Mouse (Mus musculus): ENCODE results near the gene Scrt2.

Scrt2 gene

DNA sequence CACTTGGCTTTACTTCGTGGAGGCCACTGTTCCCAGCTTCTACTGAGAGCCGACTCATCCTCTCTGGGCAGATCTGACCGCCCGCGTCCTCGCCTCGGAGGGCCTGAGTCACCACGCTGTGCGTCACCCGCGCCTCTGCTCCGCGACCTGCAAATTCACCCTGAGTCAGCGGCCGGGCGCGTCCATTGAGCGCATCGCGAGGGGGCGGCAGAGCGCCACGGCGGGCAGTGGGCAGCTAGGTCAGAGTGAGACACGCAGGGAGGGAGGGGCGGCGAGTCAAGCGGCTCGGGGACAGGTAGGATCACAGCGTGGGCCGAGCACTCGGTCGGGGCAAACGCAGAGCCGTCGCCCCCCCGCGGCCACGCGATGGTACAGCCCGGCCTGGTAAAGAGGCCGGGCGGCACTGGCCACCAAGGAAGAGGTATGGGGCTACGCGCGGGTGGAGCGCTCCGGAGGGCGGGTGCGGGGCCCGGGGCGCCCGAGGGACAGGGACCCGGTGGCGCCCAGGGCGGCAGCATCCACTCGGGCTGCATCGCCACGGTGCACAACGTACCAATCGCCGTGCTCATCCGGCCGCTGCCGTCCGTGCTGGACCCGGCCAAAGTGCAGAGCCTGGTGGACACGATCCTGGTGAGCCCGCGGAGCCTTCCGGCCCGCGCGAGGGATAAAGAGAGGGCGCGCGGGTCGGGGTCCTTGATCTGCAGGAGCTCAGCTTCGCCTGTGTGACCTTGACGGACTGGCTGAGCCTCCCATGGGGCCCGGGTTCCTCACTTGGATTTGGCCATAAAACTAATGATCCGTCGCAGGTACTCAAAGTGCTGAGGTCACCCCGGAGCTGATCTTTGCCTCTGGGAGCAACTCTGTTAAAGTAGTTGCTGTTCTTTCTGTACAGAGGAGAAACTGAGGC is 24.2 kb downstream of the Scrt2 start, which contains the start of gene Srxn1:
Gene Srxn1, plus strand, starts transcription at position 199 of the 907 bp plus-strand sequence.
- DNase-seq (ENCODE audit: inconsistent ontology term) = peak; percentile 97

DNA sequence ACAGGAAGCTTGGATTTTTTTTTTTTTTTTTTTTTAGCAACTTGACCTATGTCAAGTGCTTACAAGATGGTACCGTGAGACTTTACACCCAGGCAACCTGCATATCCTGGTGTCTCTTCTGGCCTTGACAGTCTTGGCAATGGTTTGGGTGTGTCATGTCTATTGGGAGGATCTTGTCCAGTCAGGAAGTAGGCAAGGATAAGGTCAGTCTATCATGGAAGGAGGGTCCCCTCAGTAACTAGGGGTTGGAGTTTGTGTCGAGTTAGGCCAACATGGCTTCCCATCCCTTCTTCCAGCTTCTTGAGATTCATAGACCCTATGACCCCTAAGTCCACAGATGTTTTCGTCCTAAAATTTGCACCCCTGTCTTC is 24.9 kb downstream of the Scrt2 start:
- peak; percentile 30 for DNase-seq (ENCODE audit: inconsistent ontology term)

DNA sequence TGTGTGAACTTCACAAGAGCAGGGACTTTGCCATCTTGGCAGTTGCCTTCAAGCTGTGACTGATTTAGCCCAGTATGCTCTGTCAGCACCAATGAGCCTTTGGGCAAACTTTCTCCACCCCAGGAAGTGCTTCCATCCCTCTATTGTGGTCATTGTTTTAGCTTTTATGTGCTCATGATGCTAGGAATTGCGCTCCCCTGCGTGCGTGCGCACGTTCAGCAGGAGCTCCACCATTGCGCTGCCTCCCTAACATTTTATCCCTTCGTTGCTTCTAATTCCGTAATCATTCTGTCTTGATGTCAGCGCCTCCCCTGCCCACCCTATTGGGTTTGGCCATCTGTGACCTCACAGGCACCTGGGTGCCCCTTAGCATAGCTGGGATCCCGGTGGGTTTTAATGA is 25.3 kb downstream of the Scrt2 start:
- no peak for DNase-seq (ENCODE audit: inconsistent ontology term)

DNA sequence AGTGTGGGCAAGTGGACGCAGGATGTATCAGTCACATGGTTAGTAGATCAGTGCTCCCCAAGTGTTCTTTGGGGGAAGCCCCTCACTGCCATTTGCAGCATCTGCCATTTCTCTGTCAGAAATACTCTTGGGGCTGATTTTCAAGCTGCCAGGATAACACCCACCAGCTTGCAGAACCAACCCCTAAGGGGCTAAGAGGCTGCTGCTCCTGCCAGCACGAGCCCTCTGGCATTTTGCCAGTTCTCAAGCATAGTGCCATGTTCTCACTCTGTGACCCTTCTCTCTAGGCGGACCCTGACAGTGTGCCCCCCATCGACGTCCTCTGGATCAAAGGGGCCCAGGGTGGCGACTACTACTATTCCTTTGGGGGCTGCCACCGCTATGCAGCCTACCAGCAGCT is 27.4 kb downstream of the Scrt2 start:
- DNase-seq (ENCODE audit: inconsistent ontology term) = no peak

DNA sequence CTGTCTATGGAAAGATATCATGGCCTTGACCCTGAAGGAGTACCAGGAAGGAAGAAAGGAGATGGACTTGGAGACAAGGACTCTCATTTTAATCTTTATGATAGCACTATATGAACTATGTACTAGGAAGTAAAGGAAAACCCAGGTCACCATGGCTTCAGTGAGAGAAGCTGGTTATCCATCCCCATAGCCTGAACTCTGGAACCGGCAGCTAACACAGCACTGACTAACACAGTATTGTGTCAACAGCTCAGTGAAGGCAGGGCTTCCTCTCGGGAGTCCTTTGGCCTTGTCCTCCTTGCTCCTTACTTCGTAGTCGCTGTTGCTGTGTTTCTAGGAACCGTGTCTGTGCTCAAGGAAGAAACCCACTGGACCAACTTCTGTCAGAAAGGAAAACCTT is 28.1 kb downstream of the Scrt2 start:
- no peak for DNase-seq (ENCODE audit: inconsistent ontology term)

DNA sequence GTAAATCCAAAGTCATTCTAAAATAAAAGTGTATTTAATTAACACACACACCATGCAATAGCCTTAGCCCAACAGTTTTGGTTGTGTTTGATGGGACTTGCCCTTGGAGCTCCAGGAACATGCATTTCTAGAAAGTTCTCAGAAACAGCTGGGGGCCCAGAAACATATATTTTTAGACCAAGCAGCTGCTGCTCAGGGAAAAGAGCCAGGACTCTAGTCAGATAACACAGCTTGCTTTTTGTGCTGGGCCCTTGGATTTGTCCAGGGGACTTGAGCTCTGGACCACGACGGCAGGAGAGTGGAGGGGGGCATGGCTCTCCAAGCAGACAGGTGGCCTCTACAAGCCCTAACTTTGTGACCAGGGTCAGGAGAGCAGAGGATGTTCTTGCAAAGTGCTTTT is 30.0 kb downstream of the Scrt2 start:
- no peak for DNase-seq (ENCODE audit: inconsistent ontology term)

DNA sequence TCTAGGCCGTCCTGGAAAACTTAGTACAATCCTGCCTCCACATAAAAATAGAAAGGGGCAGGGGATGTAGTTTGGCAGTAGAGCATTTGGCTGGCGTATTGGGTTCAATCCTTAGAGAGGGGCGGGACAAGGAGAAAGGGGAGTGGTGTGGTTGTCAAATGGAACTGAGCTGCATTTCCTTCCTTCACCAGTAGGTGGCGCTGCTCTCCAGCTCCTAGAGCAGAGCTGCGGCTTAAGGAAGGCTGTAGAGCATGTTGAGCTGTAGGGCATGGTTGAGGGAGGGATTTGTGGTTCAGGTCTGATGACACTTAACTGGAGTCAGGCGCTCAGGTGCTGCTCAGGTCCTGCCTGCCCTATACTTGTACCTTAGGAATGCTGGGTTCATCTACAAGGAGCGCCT is 30.6 kb downstream of the Scrt2 start:
- DNase-seq (ENCODE audit: inconsistent ontology term) = peak; percentile 83

DNA sequence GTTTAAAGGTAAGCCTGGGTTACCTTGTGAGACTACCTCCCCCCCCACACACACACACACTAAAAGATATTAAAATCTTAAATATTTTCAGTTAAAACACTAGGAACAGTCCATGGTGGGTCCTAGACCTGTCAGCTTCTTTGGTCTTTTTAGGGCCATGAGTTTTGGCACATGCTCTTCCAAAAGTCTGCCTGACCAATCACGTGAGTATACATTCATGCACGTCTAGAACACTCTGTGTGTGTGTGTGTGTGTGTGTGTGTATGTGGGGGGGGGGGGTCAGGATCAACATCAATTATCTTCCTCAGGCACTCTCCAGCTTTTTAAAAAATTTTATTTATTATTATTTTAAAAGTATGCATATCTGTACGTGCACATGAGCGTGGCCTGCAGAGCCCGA is 31.2 kb downstream of the Scrt2 start:
- no peak for DNase-seq (ENCODE audit: inconsistent ontology term)

DNA sequence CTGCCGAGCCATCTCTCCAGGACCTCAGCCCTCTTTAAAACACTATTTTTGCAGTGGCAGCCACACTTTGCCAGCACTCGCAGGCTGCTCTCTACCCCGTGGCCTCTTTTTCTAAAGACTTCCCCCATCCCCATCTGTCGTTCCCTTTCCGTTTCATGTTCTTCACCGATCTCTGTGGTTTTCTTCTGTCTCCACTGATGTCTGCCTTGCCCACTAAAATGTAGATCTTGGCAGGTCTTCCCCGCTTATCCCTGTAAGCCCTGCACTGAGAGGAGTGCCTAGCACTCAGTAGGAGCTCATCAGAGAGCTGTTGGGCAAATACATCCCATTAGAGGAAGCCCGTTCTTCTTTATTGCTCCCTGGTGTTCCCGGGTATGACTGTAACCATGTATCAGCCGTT is 31.6 kb downstream of the Scrt2 start:
- DNase-seq (ENCODE audit: inconsistent ontology term) = no peak

DNA sequence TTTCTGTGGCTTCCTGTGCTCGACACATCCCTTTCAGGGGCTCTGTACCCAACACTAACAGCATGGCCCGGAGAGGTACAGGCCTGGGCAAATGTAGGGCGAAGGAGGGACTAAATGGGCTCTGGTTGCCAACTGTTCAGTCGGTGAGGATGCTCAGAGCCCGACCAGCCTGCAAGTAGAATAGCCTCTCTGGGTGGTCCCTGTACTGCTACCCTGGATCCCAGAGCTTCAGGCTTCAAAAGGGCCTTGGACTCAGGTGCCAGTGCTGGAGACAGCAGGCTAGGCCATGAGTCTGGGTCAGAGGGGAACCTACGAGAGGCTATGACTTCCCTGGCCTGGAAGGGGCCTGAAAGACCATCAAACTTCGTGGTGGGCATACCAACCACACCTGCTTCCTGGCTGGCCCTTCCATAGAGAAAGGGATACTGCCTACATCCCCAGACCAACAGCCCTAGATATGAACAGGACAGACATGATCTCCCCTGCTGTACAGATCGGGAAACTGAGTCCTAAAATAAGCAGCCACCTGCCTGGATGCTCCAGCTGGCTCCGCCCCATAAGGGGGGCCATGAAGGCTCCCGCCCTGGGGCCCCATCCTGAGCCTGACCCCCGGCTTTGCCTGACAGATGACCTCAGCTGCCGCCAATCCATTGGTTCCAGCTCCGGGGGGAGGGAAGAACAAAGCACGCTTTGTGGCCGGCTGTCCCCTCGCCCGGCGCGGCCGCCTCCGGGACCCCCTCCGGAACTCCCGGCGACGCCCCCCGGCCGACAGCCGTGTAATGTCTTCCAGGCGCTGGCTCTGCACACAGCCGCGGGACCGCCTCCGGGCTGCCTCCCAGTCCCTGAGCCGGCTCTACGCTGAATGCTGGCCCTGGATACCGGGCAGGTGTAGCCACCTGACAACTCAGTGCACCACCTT is 33.0 kb downstream of the Scrt2 start:
- no peak for DNase-seq (ENCODE audit: inconsistent ontology term)

DNA sequence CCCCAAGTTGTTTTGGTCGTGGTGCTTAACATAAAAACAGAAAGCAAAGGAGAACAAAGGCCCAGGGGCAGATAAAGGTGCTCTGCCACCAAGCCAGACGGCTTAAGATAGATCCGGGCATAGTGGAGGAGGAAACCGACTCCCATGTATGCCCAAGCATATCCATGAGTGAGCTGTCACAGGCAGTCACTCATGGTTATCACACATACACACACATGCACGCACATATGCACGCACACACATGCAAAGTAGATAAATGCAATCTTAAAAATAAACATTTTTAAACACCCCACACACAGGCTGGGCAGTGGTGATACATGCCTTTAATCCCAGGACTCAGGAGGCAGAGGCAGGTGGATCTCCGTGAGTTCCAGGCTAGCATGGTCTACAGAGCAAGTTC is 36.4 kb downstream of the Scrt2 start:
- DNase-seq (ENCODE audit: inconsistent ontology term) = no peak

DNA sequence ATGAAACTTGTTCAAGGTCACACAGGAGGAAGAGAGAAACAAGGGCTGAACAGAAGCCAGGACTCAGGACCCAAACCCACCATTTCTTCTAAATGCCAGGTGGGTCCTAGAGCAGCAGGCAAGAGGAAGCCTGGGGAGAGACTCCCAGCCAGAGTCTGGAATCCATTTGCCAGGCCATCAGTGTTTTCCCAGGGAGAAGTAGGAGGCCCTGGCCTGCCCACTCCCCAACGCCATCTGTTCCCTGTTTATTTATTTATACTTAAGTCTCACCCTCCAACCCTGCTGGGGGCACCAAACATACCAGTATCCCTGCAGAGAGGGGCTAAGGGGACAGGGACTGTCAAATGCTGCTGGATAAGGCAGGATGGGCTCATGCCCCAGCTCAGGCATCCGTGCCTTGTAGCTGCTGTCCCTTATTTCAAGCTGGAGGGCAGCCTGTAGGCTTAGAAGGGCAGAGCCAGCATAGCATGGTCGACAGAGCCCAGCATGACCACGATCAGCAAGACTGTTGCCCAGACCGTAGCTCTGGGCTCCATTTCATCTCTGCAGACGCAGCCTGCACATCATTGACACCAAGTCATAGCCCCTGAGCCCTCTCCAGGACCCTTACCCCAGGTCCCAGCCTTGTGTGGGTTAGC is 38.0 kb downstream of the Scrt2 start:
- DNase-seq (ENCODE audit: inconsistent ontology term) = no peak

DNA sequence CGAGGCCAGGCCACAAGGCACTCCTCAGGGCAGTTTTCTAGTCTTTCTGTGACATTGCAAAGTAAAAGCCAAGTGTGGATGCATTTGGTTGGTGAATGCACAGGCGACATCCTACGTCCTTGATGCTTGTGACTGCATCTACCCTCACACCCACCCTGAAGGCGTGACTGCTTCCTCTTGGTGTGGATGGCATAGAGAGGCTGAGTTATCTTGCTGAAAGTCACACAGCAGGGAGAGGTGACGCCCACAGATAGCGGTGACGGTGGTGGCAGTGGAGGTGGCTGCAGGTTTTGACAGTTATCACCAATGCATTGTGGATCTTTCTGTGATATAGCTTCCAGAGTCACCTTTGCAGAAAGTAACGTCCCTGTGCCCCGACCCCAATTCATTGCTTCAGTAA is 41.6 kb downstream of the Scrt2 start:
- no peak for DNase-seq (ENCODE audit: inconsistent ontology term)

DNA sequence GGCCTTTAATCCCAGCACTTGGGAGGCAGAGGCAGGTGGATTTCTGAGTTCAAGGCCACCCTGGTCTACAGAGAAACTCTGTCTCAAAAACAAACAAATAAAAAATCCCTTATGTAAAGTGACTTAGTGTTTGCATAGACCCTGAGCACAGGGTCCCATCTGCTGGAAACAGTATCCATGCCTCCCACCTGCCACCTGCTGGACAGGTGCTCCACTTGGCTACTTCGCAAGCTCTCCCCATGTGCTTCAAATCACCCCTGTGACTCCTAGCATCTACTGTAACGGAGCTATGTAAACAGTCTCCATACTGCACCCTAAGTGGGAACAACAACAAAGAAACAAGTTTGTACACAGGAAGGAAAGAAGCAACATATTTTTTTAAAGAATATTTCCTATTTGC is 47.3 kb downstream of the Scrt2 start:
- no peak for DNase-seq (ENCODE audit: inconsistent ontology term)

DNA sequence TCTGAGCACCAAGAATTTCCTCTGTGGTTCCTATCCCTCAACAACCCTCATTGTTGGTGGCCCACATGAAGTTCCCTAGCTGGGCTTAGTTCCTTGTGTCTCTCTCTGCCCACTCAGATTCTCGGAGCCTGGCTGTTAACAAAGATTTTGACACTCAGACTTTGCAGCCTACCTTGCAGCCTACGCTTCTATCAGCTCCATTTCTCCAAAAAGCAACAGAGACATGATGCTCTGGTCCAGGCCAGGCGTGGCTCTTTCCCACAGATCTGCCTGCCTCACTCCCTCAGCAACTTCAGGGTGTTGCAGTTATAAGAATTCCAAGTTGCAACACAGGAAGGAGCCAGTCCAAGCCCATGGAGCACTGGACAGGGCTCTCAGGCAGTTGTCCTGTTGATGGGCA is 48.4 kb downstream of the Scrt2 start:
- DNase-seq (ENCODE audit: inconsistent ontology term) = no peak

DNA sequence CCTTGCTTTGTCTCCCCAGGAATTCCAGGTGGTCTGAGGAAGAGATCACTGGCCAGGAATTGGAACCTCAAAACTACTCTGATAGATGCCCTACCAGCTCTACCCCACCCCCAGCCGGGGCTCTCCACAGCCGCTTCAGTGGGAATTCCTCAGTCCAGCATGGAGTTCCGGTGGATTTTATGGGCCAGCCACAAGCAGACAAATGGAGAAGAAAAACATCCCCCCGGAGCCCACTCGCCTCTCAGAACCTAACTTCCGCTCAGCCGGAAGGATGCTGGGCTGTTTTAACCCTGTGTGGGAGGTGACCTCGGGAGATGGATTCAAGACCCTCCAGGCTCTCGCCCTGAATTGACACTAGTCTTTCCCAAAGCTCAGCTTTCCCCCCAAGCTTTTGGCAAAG is 50.7 kb downstream of the Scrt2 start:
- no peak for DNase-seq (ENCODE audit: inconsistent ontology term)

DNA sequence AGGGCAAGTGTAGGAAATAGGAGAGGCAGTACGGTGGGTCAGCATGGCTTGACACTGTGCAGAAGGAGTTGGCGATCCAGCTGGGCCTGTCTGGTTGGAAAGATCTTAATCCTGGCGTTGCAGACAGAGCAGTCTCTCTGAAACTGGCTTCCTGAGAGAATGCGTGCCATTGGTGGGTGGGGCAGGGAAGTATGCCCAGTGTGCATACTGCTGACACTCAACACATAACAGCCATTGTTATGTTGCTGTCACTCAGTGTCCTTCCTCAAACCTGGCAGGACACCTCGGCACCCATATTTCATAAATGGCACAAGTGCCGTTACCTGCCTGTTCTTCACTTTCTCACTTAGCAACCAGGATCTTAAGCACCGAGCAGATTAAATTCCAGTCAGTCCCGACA is 51.4 kb downstream of the Scrt2 start:
- DNase-seq (ENCODE audit: inconsistent ontology term) = no peak

DNA sequence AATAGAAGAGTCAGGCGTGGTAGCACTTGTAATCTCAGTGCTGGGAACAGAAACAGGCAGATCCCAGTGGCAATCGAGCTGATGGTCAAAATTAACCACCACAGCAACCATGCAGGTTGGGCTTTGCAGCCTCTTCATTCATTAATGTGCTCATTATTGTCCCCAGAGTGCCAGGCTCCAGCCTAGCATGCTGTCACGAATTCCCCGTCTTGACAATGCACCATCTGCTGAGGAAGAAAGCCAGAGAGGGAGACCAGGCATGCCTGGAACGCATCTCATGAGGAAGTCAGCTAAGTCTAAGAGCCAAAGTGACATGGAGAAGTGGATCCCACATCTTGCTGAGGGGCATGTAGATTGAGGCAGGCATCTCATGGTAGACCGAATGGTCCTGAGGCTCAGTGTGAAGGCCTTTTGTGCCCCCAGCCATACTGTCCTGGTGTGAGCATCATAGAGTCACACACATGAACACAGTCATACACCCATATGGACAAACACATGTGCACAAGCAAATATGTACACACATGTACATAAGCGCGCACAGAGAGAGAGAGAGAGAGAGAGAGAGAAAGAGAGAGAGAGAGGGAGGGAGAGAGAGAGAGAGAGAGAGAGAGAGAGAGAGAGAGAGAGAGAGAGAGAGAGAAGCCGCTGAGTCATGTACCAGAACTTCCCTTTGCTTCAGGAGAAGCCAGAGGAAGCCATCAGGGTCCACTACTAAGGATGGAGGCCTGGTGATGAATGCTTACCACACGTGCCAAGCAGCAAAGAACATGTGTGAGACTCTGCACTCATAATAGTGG is 58.1 kb downstream of the Scrt2 start:
- DNase-seq (ENCODE audit: inconsistent ontology term) = peak; percentile 87

DNA sequence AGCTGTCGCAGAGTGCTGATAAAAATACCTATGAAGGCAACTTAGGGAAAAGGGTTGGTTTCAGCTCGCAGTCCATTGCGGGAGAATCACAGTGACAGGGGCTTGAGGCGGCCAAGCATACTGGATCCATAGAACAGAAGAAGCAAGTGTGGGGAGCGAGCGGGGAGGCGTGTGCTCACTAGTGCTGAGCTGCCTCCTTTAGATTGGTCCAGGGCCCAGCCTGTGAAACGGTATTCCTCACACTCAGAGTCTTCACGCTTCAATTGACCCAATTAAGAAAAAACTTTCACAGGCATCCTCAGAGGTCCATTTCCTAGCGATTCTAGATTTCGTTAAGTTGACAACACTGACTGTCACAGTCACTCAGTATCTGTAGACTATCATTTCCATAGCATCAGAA is 59.6 kb downstream of the Scrt2 start:
- DNase-seq (ENCODE audit: inconsistent ontology term) = peak; percentile 51

DNA sequence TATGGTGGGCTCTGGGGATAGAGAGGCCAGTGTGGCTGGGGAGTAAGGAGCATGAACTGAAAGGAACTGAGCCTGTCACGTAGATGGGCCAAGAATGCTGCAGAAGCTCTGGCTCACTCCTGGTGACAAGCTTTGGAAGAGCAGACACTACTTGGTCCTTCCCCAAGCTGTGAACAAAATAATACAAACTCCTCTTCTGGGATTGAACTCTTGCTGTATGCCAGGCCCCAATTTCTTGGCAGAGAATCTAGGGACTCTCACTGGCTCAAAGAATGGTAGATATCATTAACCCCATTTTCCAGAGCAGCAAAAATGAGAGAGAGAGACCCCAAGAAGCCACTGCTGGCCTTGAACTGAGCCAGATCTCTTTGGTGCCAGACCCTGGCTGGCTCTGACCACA is 60.2 kb downstream of the Scrt2 start:
- peak; percentile 51 for DNase-seq (ENCODE audit: inconsistent ontology term)

DNA sequence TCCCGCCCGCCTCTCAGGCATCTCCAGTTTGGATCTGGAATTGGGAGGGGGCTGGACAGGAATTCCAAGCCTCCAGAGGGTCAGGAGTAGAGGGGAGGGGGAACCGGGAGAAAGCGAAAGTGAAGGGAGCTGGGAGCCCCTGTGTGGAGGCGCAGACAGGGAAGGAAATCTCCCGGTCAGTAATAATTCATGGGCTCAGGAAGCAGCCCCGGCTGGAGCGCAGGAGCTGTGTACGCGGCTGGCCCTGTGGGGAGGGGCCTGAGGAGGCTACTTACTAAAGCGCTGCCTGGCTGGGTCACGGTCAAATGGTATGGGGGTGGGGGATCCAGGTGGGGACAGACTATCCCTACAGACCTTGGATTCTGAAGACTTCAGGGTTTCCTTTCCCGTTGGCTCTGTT is 60.7 kb downstream of the Scrt2 start:
- peak; percentile 68 for DNase-seq (ENCODE audit: inconsistent ontology term)
